Comparison of ENCODE assay signal across 24 mouse cellular contexts in the genomic region with DNA sequence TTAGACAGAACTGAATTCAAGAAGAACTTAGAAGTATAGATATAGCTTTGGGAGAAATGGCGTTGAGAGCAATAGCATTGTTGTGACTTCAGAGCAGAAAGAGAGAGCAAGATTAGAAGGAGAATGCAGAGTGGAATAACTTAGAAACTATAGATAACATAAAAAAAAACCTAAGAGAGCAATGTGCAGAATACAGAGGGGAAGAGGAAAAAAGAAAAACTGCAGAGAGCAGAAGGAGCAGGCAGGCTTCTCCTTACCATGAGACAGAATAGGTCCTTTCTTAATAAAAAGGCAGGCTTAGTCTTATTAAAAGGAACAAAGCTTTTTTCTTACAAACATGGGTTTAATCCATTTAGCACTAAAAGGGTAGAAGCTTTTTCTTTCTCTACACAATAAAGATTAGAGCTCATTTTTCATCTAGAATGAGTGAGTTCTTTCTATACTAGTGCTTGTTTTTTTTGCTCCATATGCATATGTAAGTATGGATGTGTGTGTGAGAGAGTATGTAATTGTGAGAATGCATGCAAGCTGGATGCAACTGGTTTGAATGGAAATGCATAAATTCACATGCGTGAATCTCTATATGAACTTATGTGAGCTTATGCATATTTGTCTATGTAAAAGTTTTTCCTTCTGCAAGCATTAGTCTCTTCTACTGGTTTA.
"Had no signal": no experiment of that assay in that cellular context is flagged by ENCODE, and none has a peak within 500 bp of the region (broad histone marks: within the 10 kb centered on the region; RNA-seq: fewer than 3 reads in every experiment).

No protein-coding gene starts in this region.

- H3K4me3 ChIP-seq: heart, adult 2 months; heart, embryonic 13.5 days; heart, embryonic 15.5 days; hindbrain, embryonic 13.5 days; hindbrain, embryonic 15.5 days; intestine, embryonic 15.5 days; kidney, embryonic 15.5 days; limb, embryonic 13.5 days; limb, embryonic 15.5 days had no signal

- H3K4me2 ChIP-seq: heart, embryonic 11.5 days; heart, embryonic 13.5 days; heart, embryonic 15.5 days; hindbrain, embryonic 13.5 days; hindbrain, embryonic 15.5 days; intestine, embryonic 15.5 days; kidney, embryonic 15.5 days; limb, embryonic 13.5 days; limb, embryonic 15.5 days had no signal

- H3K36me3 ChIP-seq: heart, embryonic 13.5 days; heart, embryonic 15.5 days; hindbrain, embryonic 13.5 days; hindbrain, embryonic 15.5 days; intestine, embryonic 15.5 days; kidney, embryonic 15.5 days; limb, embryonic 13.5 days; limb, embryonic 15.5 days had no signal

- DNase-seq: forebrain, postnatal 0 days; gastrocnemius, postnatal 14 days; gastrocnemius, postnatal 36 days; heart, adult 11 months; heart, adult 2 months; heart, postnatal 14 days; heart, postnatal 36 days; kidney, adult 11 months; kidney, adult 2 months; kidney, adult 9 months; kidney, postnatal 14 days; kidney, postnatal 36 days; left cerebral cortex, postnatal 4 days had no signal

- H3K4me1 ChIP-seq: heart, embryonic 13.5 days; heart, embryonic 15.5 days; hindbrain, embryonic 15.5 days; intestine, embryonic 15.5 days; kidney, embryonic 15.5 days; limb, embryonic 13.5 days; limb, embryonic 15.5 days had no signal

- H3K27me3 ChIP-seq: heart, embryonic 13.5 days; heart, embryonic 15.5 days; hindbrain, embryonic 13.5 days; hindbrain, embryonic 15.5 days; intestine, embryonic 15.5 days; kidney, embryonic 15.5 days; limb, embryonic 13.5 days; limb, embryonic 15.5 days had no signal

- H3K9ac ChIP-seq: forebrain, postnatal 0 days; heart, embryonic 13.5 days; heart, embryonic 15.5 days; hindbrain, embryonic 13.5 days; hindbrain, embryonic 15.5 days; intestine, embryonic 15.5 days; kidney, embryonic 15.5 days; limb, embryonic 13.5 days; limb, embryonic 15.5 days had no signal

- H3K9me3 ChIP-seq: heart, embryonic 13.5 days; heart, embryonic 15.5 days; hindbrain, embryonic 13.5 days; hindbrain, embryonic 15.5 days; intestine, embryonic 15.5 days; kidney, embryonic 15.5 days; limb, embryonic 13.5 days; limb, embryonic 15.5 days had no signal

- H3K27ac ChIP-seq: heart, adult 2 months; heart, embryonic 13.5 days; heart, embryonic 15.5 days; hindbrain, embryonic 13.5 days; hindbrain, embryonic 15.5 days; hindbrain, postnatal 0 days; intestine, embryonic 15.5 days; kidney, embryonic 15.5 days; kidney, postnatal 0 days; limb, embryonic 13.5 days; limb, embryonic 15.5 days had no signal

- ATAC-seq: forebrain, postnatal 0 days; hindbrain, postnatal 0 days had no signal
